Mouse (Mus musculus) monocyte, adult 5-6 weeks (primary cell): Measurements from ENCODE around the gene Olfr823. TPM values are rescaled to one million over a fixed set of nuclear protein-coding genes. Genes with fewer than 3 reads are reported as not detected.
"Not testable (repeated sequence)": the region's sequence is repeated elsewhere in the genome, so short reads cannot be mapped to it uniquely, and the experiment has no call there.

ENCODE experiments used
- ATAC-seq: fragments of 153-309, 156-312 bp; replicated peaks from 2 replicates; pipeline ENCODE4 v1.8.0; 2017; ENCODE audit warnings: mild to moderate bottlenecking; ENCODE audit not compliant: low TSS enrichment, insufficient number of reproducible peaks, severe bottlenecking, poor library complexity, low FRiP score
- total RNA-seq: library from RNA; stranded (forward); fragments of 200-1000, 200-491, 200-594 nt; gene quantifications from 3 replicates; pipeline ENCODE4 v1.2.3, GENCODE M21; 2017

Gene Olfr823
- total RNA-seq: not detected in 3 replicates

DNA sequence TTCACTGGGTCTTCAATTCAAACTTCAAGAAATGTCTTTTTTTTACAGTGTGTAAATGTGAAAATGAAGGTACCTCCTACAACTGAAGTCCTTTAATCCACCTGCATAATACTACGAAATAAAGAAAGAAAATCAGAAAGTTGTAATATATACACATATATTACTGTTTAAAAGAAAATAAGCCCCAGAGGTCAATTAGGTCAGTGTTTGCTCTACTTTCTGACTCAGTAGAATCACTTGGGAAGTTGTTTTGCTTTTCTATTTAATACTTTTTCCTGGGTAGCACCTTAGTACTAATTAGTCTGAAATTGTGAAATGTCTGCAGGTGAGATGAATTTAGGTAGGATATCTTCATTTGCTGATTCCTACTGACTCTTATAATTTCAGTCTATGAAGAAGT, at the start of gene Olfr823:
Gene Olfr823, minus strand, starts transcription at position 101 of the 400 bp plus-strand sequence.
- ATAC-seq: not testable (repeated sequence)

DNA sequence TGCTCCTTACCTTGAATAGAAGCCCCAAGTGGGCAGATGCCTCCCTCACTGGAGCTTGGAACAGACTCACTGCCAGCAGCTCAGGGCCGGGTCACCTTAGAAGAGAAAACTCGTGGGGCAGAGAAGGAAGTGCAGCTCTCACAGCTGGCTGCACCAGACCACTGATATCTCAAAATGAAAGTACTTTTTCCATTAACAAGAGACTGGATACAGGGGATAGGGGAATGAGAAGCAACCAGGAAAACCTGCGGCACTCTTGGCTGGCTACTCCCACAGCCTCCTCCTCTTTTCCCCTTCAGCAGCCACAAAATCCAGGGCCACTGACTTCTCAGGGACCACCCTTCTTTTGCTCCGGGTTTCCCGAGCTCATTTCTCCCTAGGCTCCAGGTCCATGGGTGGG, 28.9 kb upstream of the Olfr823 start:
- no peak for ATAC-seq

DNA sequence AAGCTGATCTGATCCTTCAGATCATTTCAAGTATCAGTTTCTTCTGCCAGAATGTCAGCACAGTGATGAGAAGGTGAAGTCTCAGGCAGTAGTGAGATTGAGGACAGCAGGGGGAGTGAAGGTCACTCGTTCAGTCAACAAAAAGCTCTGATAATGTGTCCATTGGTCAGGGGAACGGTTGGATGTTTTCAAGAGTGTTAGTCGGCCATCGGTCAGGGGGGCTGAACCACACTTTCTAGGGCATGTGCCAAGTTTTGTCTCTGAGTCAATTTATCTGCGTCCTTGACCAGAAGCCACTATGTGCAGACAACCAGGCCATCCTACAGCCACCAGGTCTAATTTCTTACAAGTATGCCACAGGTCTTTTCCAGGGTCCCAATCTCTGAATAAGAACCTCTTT, 27.3 kb upstream of the Olfr823 start:
- not testable (repeated sequence) for ATAC-seq

DNA sequence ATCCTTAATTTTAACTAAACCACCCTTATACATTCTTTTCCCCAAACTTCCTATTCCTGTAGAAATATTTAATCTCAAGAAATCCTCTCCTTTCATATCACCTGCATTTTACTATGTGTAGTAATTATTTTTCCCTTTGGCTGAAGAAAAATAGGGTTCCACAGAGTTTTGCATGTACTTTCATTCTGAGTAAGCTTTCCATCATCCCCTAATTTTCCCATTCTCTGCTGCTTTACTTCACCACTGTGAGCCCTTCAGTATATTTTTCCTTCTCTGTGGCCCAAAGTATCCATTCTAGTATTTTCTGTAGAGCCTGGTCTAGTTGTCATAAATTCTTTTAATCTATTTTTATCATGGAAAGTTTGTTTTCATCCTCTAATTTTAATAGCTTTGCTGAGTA, 19.6 kb upstream of the Olfr823 start:
- ATAC-seq: no peak

DNA sequence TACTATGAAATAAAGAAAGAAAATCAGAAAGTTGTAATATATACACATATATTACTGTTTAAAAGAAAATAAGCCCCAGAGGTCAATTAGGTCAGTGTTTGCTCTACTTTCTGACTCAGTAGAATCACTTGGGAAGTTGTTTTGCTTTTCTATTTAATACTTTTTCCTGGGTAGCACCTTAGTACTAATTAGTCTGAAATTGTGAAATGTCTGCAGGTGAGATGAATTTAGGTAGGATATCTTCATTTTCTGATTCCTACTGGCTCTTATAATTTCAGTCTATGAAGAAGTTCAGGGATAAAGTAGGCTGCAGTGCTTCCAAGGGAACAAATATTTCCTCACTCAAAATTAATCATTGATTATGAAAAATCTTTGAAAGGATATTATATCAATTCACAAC, 14.7 kb upstream of the Olfr823 start, which contains the start of gene Olfr824:
Gene Olfr824, minus strand, starts transcription at position 101 of the 400 bp plus-strand sequence.
- not testable (repeated sequence) for ATAC-seq

DNA sequence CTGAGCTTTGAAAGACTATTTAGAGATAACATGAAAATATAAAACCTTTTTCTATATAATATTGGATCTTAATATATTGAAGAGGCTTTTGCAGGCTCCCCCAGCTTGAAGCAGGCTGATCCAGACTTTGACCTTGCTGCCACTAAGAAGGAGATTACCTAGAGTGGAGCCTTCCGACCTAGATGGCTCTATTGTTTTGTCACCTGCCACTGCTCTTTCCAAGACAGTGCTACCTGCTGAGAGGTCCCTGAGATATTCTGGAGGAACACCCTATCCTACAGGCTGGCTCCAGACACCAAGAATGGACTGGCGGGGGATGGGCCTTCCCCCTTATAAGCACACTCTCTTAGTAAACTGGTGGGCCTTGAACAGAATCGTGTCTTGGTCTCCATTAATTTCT, 862 bp upstream of the Olfr823 start:
- not testable (repeated sequence) for ATAC-seq

DNA sequence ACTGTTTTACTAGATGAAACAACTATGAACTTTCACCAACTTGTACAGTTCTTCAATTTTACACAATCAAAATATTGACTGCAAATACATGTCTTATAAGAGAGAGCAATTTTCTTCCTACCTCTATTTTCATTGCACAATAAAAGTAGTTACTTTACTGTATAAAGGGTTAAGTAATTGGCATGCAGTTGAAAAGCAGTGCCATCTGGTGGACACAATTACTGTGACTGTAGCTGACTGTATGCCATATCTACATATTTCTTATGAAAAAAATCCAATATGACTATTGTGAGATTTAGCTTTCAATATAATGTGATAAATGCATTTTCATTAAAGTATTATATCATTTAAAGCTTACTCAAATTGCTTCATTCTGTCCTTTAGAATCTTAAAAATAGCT, 19.1 kb downstream of the Olfr823 start:
- ATAC-seq: no peak

DNA sequence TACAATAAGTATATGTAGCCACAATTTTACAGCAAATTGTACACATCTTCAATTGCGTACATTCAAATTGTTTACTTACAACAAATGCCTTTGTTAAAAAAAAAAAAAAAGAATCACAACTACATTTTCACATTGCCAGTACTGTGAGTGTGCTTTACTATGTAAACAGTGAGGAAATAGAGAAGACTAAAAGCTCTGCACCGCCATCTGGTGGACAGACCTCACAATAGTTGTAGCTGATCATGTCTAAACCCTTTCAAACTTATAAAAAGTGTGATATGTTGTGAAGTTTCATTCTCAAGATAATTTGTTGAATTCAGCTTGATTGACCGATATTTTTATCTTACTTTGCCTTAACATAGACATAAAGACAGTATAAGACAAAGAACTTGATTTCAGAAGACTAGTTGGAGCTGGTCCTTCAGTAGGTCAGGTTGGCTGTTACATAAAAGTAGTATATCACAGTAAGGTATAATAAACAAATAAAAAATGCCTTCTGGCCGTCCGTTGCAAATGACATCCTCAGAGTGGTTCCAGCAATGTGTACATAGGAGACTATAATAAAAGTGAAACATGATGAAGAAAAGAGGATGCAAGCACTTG, 22.2 kb downstream of the Olfr823 start:
- no peak for ATAC-seq

DNA sequence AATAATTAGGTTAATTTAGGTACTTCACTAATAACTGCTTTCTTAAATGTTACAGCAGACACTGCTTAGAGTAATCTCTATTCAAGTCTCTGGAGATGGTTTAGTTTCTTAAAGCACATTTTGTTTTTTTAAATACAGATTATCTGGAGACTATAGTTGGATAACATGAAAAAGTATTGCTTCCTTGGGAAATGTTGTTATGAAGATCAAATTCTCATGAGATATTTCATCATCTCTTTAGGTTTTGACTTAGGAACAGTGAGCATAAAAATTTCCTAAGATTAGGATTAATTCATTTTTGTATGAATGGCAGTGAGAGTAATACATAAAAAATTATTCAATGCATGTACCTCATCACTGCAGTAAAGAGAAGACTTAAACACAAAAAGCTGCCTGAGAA, 44.3 kb downstream of the Olfr823 start, which contains the start of gene Olfr822:
Gene Olfr822, plus strand, starts transcription at position 301 of the 400 bp plus-strand sequence.
- ATAC-seq: no peak

Other genes with a start within 250 kb of the Olfr823 start
- not detected in 3 replicates for gene Olfr814, start 235.5 kb downstream of the Olfr823 start, total RNA-seq
- gene Olfr815, start 209.5 kb downstream of the Olfr823 start, total RNA-seq: not detected in 3 replicates
- not detected in 3 replicates for gene Olfr816, start 199.8 kb downstream of the Olfr823 start, total RNA-seq
- gene Olfr818, start 166.3 kb downstream of the Olfr823 start, total RNA-seq: not detected in 3 replicates
- not detected in 3 replicates for gene Olfr819, start 148.1 kb downstream of the Olfr823 start, total RNA-seq
- not detected in 3 replicates for gene Olfr247, start 139.2 kb downstream of the Olfr823 start, total RNA-seq
- gene Gm10310, start 130.3 kb downstream of the Olfr823 start, total RNA-seq: not detected in 3 replicates
- not detected in 3 replicates for gene Olfr820, start 102.8 kb downstream of the Olfr823 start, total RNA-seq
- gene Olfr821, start 85.0 kb downstream of the Olfr823 start, total RNA-seq: not detected in 3 replicates
- not detected in 3 replicates for gene Olfr822, start 44.2 kb downstream of the Olfr823 start, total RNA-seq
- not detected in 3 replicates for gene Olfr824, start 14.6 kb upstream of the Olfr823 start, total RNA-seq
- gene Olfr825, start 51.4 kb upstream of the Olfr823 start, total RNA-seq: not detected in 3 replicates
- not detected in 3 replicates for gene Olfr826, start 68.8 kb upstream of the Olfr823 start, total RNA-seq
- not detected in 3 replicates for gene Olfr827, start 99.0 kb upstream of the Olfr823 start, total RNA-seq
- 0.68 TPM in 1 of 3 replicates, not detected in the others for gene Neurod4, start 164.9 kb upstream of the Olfr823 start, total RNA-seq
- gene Tespa1, start 207.5 kb upstream of the Olfr823 start, total RNA-seq: 26.6 to 78.3 TPM (median 40.3 TPM) in 3 replicates